Mouse (Mus musculus) embryonic fibroblast, embryonic 13.5 days (primary cell): Measurements from ENCODE around the gene B020011L13Rik. TPM values are rescaled to one million over a fixed set of nuclear protein-coding genes. Genes with fewer than 3 reads are reported as not detected.
"Not testable (repeated sequence)": the region's sequence is repeated elsewhere in the genome, so short reads cannot be mapped to it uniquely, and the experiment has no call there.

Source experiments
- H3K27ac ChIP-seq: 2 replicates; pipeline ENCODE4 v1.5.1; 2012; ENCODE audit warnings: low read length, control low read depth, inconsistent platforms; ENCODE audit not compliant: insufficient read depth
- H3K4me1 ChIP-seq: 2 replicates; pipeline ENCODE4 v1.6.1; 2011; ENCODE audit warnings: low read length; ENCODE audit not compliant: control insufficient read depth, insufficient read depth
- H3K4me3 ChIP-seq: 2 replicates; pipeline ENCODE4 v1.5.1; 2011; ENCODE audit warnings: mild to moderate bottlenecking, control low read depth, low read length; ENCODE audit not compliant: insufficient read depth
- polyA plus RNA-seq: library from polyadenylated mRNA; stranded (reverse); fragments of >200 nt; gene quantifications from 2 replicates; pipeline ENCODE4 v1.2.4, GENCODE M21; 2011; ENCODE audit warnings: low read depth; ENCODE audit not compliant: missing spikeins, insufficient read length

The B020011L13Rik gene
- not detected in 2 replicates for polyA plus RNA-seq

- H3K4me1 ChIP-seq, H3K4me3 ChIP-seq, H3K27ac ChIP-seq: not testable (repeated sequence)
These were observed at the start of gene B020011L13Rik for GRCm38 (mm10) chr1:117780833-117781232. Gene B020011L13Rik (plus strand): TSS chr1:117781133.

GRCm38 (mm10) chr1:117816271-117816670 is 35.3 kb downstream of the B020011L13Rik start:
- H3K4me3 ChIP-seq: not testable (repeated sequence)

GRCm38 (mm10) chr1:117829781-117830180 is 48.8 kb downstream of the B020011L13Rik start, which contains the start of gene Gm28360:
Gene Gm28360 (plus strand): TSS chr1:117830081.
- not testable (repeated sequence) for H3K4me3 ChIP-seq, H3K4me1 ChIP-seq, H3K27ac ChIP-seq

More at GRCm38 (mm10) chr1:117816271-117816670, 35.3 kb downstream of the B020011L13Rik start:
- not testable (repeated sequence) for H3K4me1 ChIP-seq, H3K27ac ChIP-seq

GRCm38 (mm10) chr1:117851718-117852117 is 70.8 kb downstream of the B020011L13Rik start:
- H3K4me3 ChIP-seq, H3K4me1 ChIP-seq, H3K27ac ChIP-seq: not testable (repeated sequence)

Other genes with a start within 250 kb of the B020011L13Rik start
- not detected in 2 replicates for gene Gm28363, start 84.0 kb upstream of the B020011L13Rik start, polyA plus RNA-seq
- not detected in 2 replicates for gene Gm28360, start 48.9 kb downstream of the B020011L13Rik start, polyA plus RNA-seq
- gene Gm28168, start 146.9 kb downstream of the B020011L13Rik start, polyA plus RNA-seq: not detected in 2 replicates
- gene Gm7145, start 184.8 kb downstream of the B020011L13Rik start, polyA plus RNA-seq: not detected in 2 replicates